ENCODE assay signal across 17 mouse cellular contexts in the genomic region with DNA sequence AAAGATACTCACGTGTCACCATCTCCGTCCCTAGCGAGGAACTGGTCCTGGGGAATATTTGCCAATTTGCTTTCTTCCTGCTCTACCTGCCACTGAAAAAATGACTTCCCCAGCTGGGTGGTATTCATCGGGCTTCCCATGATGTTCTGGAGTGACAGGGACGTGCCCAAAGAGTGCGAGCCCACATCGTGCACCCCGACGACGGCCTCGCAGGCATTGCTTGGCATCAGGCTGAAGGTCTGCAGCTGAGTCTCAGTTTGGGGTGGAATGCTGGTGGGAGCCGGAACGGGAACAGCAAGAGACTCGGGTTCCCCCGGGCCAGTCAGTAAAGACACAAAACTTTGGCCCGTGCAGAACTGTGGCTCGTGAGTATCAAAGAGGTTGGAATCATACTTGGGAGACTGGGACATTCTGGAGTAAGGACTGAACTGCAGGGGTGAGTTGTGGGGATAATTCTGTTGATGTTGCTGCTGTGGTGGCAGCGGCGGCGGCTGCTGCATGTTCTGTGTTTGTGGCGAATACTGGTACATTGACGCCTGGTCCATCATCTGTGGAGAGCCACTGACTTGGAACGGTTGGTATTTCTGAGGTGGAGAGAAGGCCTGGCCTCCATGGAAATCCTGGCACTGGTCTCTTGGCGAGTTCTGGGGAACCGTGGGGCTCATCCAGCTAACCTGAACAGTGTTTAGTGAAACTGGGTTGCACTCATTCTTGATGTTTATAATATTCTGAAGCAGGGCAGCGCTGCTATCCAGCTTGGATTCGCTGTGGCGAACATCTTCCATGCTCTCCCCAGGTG. TPM values are rescaled to one million over a fixed set of nuclear protein-coding genes. Genes with fewer than 3 reads are reported as not detected.
DNase-seq lines count a peak whose midpoint lies in the region; ATAC-seq and TF ChIP-seq lines count a peak whose summit lies in the region.
"Had no signal": no experiment of that assay in that cellular context is flagged by ENCODE, and none has a peak within 500 bp of the region (broad histone marks: within the 10 kb centered on the region; RNA-seq: fewer than 3 reads in every experiment).

No protein-coding gene starts in this region.

- peak; percentile 26; the same call in 1 of the 2 replicates for TF ChIP-seq POLR2A in CH12.LX (IDR thresholded peaks at IDR 0.05; ENCODE audit: low read depth, low read length)
- no peak for TF ChIP-seq POLR2A in embryonic fibroblast, embryonic 13.5 days (IDR thresholded peaks at IDR 0.05; ENCODE audit: low read depth, low read length)
- TF ChIP-seq POLR2A in small intestine, adult 2 months (IDR thresholded peaks at IDR 0.05; ENCODE audit: low read depth, low read length), result no peak

- peaks cover 65% of the 10 kb centered on the region for H3K79me2 ChIP-seq in CH12.LX (replicated peaks; ENCODE audit: control insufficient read depth, extremely low read depth, insufficient read depth, poor library complexity, severe bottlenecking)

- H3K36me3 ChIP-seq in CH12.LX (replicated peaks in 1 of 2; ENCODE audit: control insufficient read depth in 1 of 2, insufficient read depth in 1 of 2, low read length in 1 of 2), result peaks cover 49 to 70% of the 10 kb centered on the region in 2 experiments
- peaks cover 53% of the 10 kb centered on the region for H3K36me3 ChIP-seq in small intestine, adult 2 months (ENCODE audit: control insufficient read depth, insufficient read depth, low read length)

- no peak for ATAC-seq in erythroid progenitor cell, adult 5-6 weeks (replicated peaks; ENCODE audit: low FRiP score, poor library complexity, severe bottlenecking)
- ATAC-seq: forebrain, postnatal 0 days had no signal

- no peak for TF ChIP-seq RAD21 in CH12.LX (IDR thresholded peaks at IDR 0.05; ENCODE audit: low read depth, low read length)

- no peak overlapping the region for H3K4me2 ChIP-seq in CH12.LX (ENCODE audit: insufficient read depth, low read depth, poor library complexity, severe bottlenecking)

- 30% methylated on average over 28 of the region's 28 CpGs for WGBS in small intestine, adult 2 months

- H3K27me3 ChIP-seq in CH12.LX (replicated peaks), result no peaks in the 10 kb centered on the region
- no peaks in the 10 kb centered on the region for H3K27me3 ChIP-seq in small intestine, adult 2 months (ENCODE audit: control insufficient read depth, insufficient read depth, low read length)

- H3K27ac ChIP-seq in layer of hippocampus, adult 2 months, result peak overlapping the region; percentile 33; the same call in 1 of the 2 replicates
- no peak overlapping the region for H3K27ac ChIP-seq in CH12.LX (ENCODE audit: insufficient read depth, low read depth)
- no peak overlapping the region for H3K27ac ChIP-seq in embryonic fibroblast, embryonic 13.5 days (ENCODE audit: insufficient read depth, low read length)
- H3K27ac ChIP-seq in small intestine, adult 2 months (ENCODE audit: insufficient read depth, low read depth, low read length), result peak overlapping the region; percentile 57
- H3K27ac ChIP-seq: hindbrain, embryonic 10.5 days; limb, embryonic 10.5 days; liver, embryonic 14.5 days; macrophage had no signal

- no peak for DNase-seq in layer of hippocampus, adult 2 months (ENCODE audit: low spot score in 2 of 2)
- DNase-seq in layer of hippocampus, adult 18-20 months (ENCODE audit: low spot score in 2 of 2), result no peak
- DNase-seq in CH12.LX (ENCODE audit: extremely low read depth), result no peak
- no peak for DNase-seq in right cerebral cortex, adult 2 months (ENCODE audit: low spot score in 2 of 2)
- DNase-seq: adrenal gland, postnatal 14 days; cerebellum, adult 18-20 months; forebrain, postnatal 0 days; midbrain, embryonic 14.5 days; right cerebral cortex, adult 18-20 months; spleen, adult 18-20 months had no signal

- TF ChIP-seq EP300 in CH12.LX (IDR thresholded peaks at IDR 0.05; ENCODE audit: low read length), result no peak

- dilution Hi-C loops in CH12.LX (cut with MboI; ENCODE audit: extremely low pct_ligation_motif_present, extremely low pct_unique_long_range_greater_than_20kb, low sequenced_read_pairs), result no loop called here

- no peak overlapping the region for H3K9ac ChIP-seq in CH12.LX (ENCODE audit: insufficient read depth, low read depth)
- H3K9ac ChIP-seq: forebrain, postnatal 0 days; liver, embryonic 14.5 days had no signal

- in situ Hi-C loops in CH12.LX (cut with MboI; ENCODE audit: low pct_ligation_motif_present, low pct_unique_long_range_greater_than_20kb, low sequenced_read_pairs), result no loop called here

- H3K4me3 ChIP-seq in layer of hippocampus, adult 2 months, result no peak overlapping the region; the same call in 1 of the 2 replicates
- H3K4me3 ChIP-seq in CH12.LX (replicated peaks in 1 of 3; ENCODE audit: low read depth in 2 of 3, low read length in 2 of 3, poor library complexity in 1 of 3), result no peak overlapping the region
- peak overlapping the region; percentile 99 for H3K4me3 ChIP-seq in embryonic fibroblast, embryonic 13.5 days (ENCODE audit: insufficient read depth, low read length)
- peak overlapping the region; percentile 57 for H3K4me3 ChIP-seq in small intestine, adult 2 months (ENCODE audit: low read depth, low read length)
- H3K4me3 ChIP-seq: hindbrain, embryonic 10.5 days; limb, embryonic 10.5 days had no signal

- no peaks in the 10 kb centered on the region for H3K9me3 ChIP-seq in CH12.LX (replicated peaks; ENCODE audit: low read length)
- H3K9me3 ChIP-seq: hindbrain, embryonic 10.5 days; limb, embryonic 10.5 days had no signal

- no peak for TF ChIP-seq CTCF in layer of hippocampus, adult 2 months (conservative IDR thresholded peaks at IDR 0.05)
- no peak for TF ChIP-seq CTCF in CH12.LX (conservative IDR thresholded peaks at IDR 0.05 in 1 of 2, IDR thresholded peaks at IDR 0.05 in 1 of 2; ENCODE audit: low read depth in 2 of 2, low read length in 2 of 2)
- TF ChIP-seq CTCF in embryonic fibroblast, embryonic 13.5 days (IDR thresholded peaks at IDR 0.05; ENCODE audit: borderline replicate concordance, insufficient read depth, low read length), result no peak
- TF ChIP-seq CTCF in small intestine, adult 2 months (IDR thresholded peaks at IDR 0.05; ENCODE audit: extremely low read depth, insufficient read length, insufficient replicate concordance, low read depth, low read length), result no peak

- H3K4me1 ChIP-seq in CH12.LX (ENCODE audit: control insufficient read depth in 1 of 2, insufficient read depth in 2 of 2), result peaks cover 8 to 57% of the 10 kb centered on the region in 2 experiments
- H3K4me1 ChIP-seq in embryonic fibroblast, embryonic 13.5 days (ENCODE audit: control insufficient read depth, insufficient read depth, low read length), result 0 out of 2 replicates have a peak, but pooled peaks cover under 1% of the 10 kb centered on the region
- H3K4me1 ChIP-seq in small intestine, adult 2 months (ENCODE audit: control insufficient read depth, insufficient read depth, insufficient read length, low read length), result peaks cover 13% of the 10 kb centered on the region

TF ChIP-seq in CH12.LX, 34 proteins besides CTCF, POLR2A, EP300 and RAD21:
- peak; percentile 18; the same call in 1 of the 2 replicates for TF ChIP-seq ZMIZ1 (IDR thresholded peaks at IDR 0.05; ENCODE audit: low read depth, low read length)
- TF ChIP-seq ZC3H11A (IDR thresholded peaks at IDR 0.05; ENCODE audit: low read depth, low read length), result no peak
- no peak for TF ChIP-seq GABPA (IDR thresholded peaks at IDR 0.05; ENCODE audit: insufficient replicate concordance, low read depth, low read length)
- no peak for TF ChIP-seq MYC (IDR thresholded peaks at IDR 0.05; ENCODE audit: low read depth, low read length)
- no peak for TF ChIP-seq ZKSCAN1 (IDR thresholded peaks at IDR 0.05; ENCODE audit: borderline replicate concordance, low read depth, low read length)
- no peak for TF ChIP-seq UBTF (IDR thresholded peaks at IDR 0.05; ENCODE audit: low read depth, low read length)
- peak; percentile 18; the same call in 1 of the 2 replicates for TF ChIP-seq CHD2 (IDR thresholded peaks at IDR 0.05; ENCODE audit: low read length)
TF ChIP-seq in CH12.LX: peak in this region for 2.

RNA-seq across cellular contexts. Expression of a gene that starts 20.8 kb away (rescaled TPM):
- 1 to 10 TPM; 5.9 to 8.5 TPM for total RNA-seq in layer of hippocampus, adult 2 months (2021)
- 1 to 10 TPM; 6.0 to 6.5 TPM for total RNA-seq in layer of hippocampus, adult 18-20 months (2021)
- total RNA-seq in CH12.LX (2012; rRNA removed) (13.9 and 17.1 TPM in 2 replicates), CH12.LX (2014; rRNA removed) (19.7 and 23.7 TPM in 2 replicates)
- polyA plus RNA-seq in CH12.LX (2012; ENCODE audit: insufficient read length, low read depth), result 11.4 and 13.7 TPM in 2 replicates
- 13.7 and 23.2 TPM in 2 replicates for polyA plus RNA-seq in embryonic fibroblast, embryonic 13.5 days (2011; ENCODE audit: insufficient read length, low read depth, missing spikeins)
- 38.6 and 53.2 TPM in 2 replicates for polyA plus RNA-seq in small intestine, adult 2 months (2012; rRNA removed)
- total RNA-seq in erythroid progenitor cell, adult 5-6 weeks (2015; ENCODE audit: low replicate concordance), result 8.8 and 11.2 TPM in 2 replicates
- total RNA-seq in erythroid progenitor cell, adult 5-6 weeks (2017; ENCODE audit: low replicate concordance), result 4.5 and 6.0 TPM in 2 replicates

Comparison
In these comparisons a context has a peak if more than half of its experiments do, and no peak if none do; other contexts are left out.
1. H3K27ac ChIP-seq: peak in layer of hippocampus, adult 2 months (single experiment) and small intestine, adult 2 months (single experiment); none in CH12.LX (single experiment) and embryonic fibroblast, embryonic 13.5 days (single experiment).
2. H3K4me3 ChIP-seq: peak in embryonic fibroblast, embryonic 13.5 days (single experiment) and small intestine, adult 2 months (single experiment); none in layer of hippocampus, adult 2 months (single experiment) and CH12.LX (0 of 3).